Mouse (Mus musculus) gastrocnemius, adult 2 months (tissue): ENCODE results near the gene Abtb1. TPM values are rescaled to one million over a fixed set of nuclear protein-coding genes. Genes with fewer than 3 reads are reported as not detected.
A peak's percentile ranks its signal among the peaks of the same experiment; 100 is the strongest.

Experiments used
- DNase-seq: peaks from one replicate; pipeline ENCODE4 v3.0.0; 2022
- H3K27ac ChIP-seq: fragments of 200-600 bp; 2 replicates; pipeline ENCODE4 v1.8.1; 2022; ENCODE audit warnings: mild to moderate bottlenecking
- H3K4me3 ChIP-seq: fragments of 200-600 bp; 2 replicates; pipeline ENCODE4 v1.8.1; 2022; ENCODE audit warnings: mild to moderate bottlenecking, moderate library complexity
- CTCF ChIP-seq: fragments of 200-600 bp; IDR thresholded peaks from 2 replicates; pipeline ENCODE4 v1.8.1; 2022; ENCODE audit warnings: antibody characterized with exemption, mild to moderate bottlenecking, moderate library complexity
- intact Hi-C: fragments of 180-260 bp; cut with DNase I; formaldehyde crosslinking; loops from one replicate; pipeline ENCODE4 v1.15.1; 2025
- total RNA-seq, 2 experiments: library from RNA; stranded (reverse); gene quantifications; 2 replicates each; pipeline ENCODE4 v1.2.3; 2021

Abtb1 gene
- total RNA-seq, 2 experiments from 2014 or later, result 16.9 to 22.7 TPM

- intact Hi-C loops, result loop anchor here (5.0 kb wide), 1 partner anchor 55 kb away; no protein-coding TSS in a partner anchor
- DNase-seq, result peak; percentile 56
- Histone ChIP-seq H3K4me3 (peak overlapping the region; percentile 32), H3K27ac (peak overlapping the region; percentile 89)
- no peak for TF ChIP-seq CTCF
Measured at GRCm38 (mm10) chr6:88787496-88787895, 54.3 kb downstream of the Abtb1 start.

GRCm38 (mm10) chr6:88786732-88787445 is 54.9 kb downstream of the Abtb1 start:
- intact Hi-C loops, result loop anchor here (5.0 kb wide), 1 partner anchor 55 kb away; no protein-coding TSS in a partner anchor
- peak overlapping the region; percentile 32 for H3K4me3 ChIP-seq

More at GRCm38 (mm10) chr6:88786732-88787445, 54.9 kb downstream of the Abtb1 start:
- TF ChIP-seq CTCF, result no peak
- DNase-seq, result peak; percentile 91
- H3K27ac ChIP-seq, result peak overlapping the region; percentile 89

Other genes with a start within 250 kb of the Abtb1 start
- gene Kbtbd12, start 204.0 kb downstream of the Abtb1 start, total RNA-seq, result 10 to 100 TPM; 71.2 to 96.1 TPM
- 10 to 100 TPM; 22.5 to 46.8 TPM for gene Mgll, start 117.6 kb downstream of the Abtb1 start, total RNA-seq
- 10 to 100 TPM; 48.5 to 55.1 TPM for gene Podxl2, start 33.1 kb upstream of the Abtb1 start, total RNA-seq
- gene Mcm2, start 56.8 kb upstream of the Abtb1 start, total RNA-seq, result 1 to 10 TPM; 6.6 to 7.5 TPM
- gene Tpra1, start 60.3 kb upstream of the Abtb1 start, total RNA-seq, result 10 to 100 TPM; 25.5 to 26.1 TPM